In the genomic region with DNA sequence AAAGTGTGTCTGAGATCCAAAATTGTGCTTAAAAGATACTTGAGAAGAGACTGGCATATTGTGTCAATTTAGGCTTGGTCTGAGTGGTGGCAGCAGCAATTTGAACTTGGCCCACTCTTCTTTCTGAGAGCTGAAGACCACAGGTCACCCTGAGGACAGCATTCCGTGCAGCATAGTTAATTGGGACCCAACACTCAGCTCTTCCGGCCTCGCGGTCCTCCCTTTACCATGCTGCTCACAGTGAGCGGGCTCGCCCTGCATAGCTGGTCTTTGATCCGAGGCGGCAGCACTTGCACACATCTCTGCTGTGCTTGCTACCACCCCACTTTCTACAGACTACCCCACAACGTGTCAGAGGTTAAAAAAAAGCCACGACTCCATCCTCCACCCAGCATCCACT, we compare ENCODE assay signal across 14 mouse cellular contexts.
"Had no signal": no experiment of that assay in that cellular context is flagged by ENCODE, and none has a peak within 500 bp of the region (broad histone marks: within the 10 kb centered on the region; RNA-seq: fewer than 3 reads in every experiment).

No protein-coding gene starts in this region.

- ATAC-seq: intestine, embryonic 16.5 days had no signal

- H3K4me2 ChIP-seq: lung, embryonic 14.5 days; neural tube, embryonic 13.5 days; stomach, embryonic 15.5 days had no signal

- H3K4me1 ChIP-seq: midbrain, embryonic 10.5 days; neural tube, embryonic 13.5 days; stomach, embryonic 15.5 days had no signal

- H3K27ac ChIP-seq: liver, embryonic 14.5 days; midbrain, embryonic 10.5 days; neural tube, embryonic 13.5 days; stomach, embryonic 15.5 days had no signal

- H3K9me3 ChIP-seq: midbrain, embryonic 10.5 days; neural tube, embryonic 13.5 days; stomach, embryonic 15.5 days had no signal

- H3K4me3 ChIP-seq: midbrain, embryonic 10.5 days; neural tube, embryonic 13.5 days; stomach, embryonic 15.5 days had no signal

- DNase-seq: kidney, adult 8-10 months; kidney, postnatal 10 days; lung, embryonic 14.5 days; lung, postnatal 10 days; lung, postnatal 4 days; midbrain, embryonic 14.5 days; retina, postnatal 1 day; thymus, adult 2 months; thymus, postnatal 25 days had no signal

- H3K9ac ChIP-seq: liver, embryonic 14.5 days; lung, embryonic 14.5 days; neural tube, embryonic 13.5 days; stomach, embryonic 15.5 days had no signal

- H3K27me3 ChIP-seq: neural tube, embryonic 13.5 days; stomach, embryonic 15.5 days had no signal
